Mouse (Mus musculus): ENCODE measurements at regions not wholly inside any gene's neighbourhood (a gene's known extent, or its start where the extent isn't known, plus 50 kb on each side); places are given as distances from the start of the nearest gene placed in this dataset.

GRCm38 (mm10) chr10:53850568-53850967, 99.6 kb upstream of the Fam184a start:
- TF ChIP-seq CTCF (IDR thresholded peaks at IDR 0.05; ENCODE audit: extremely low read depth, insufficient read depth, insufficient read length, insufficient replicate concordance) = no peak
- no peak for TF ChIP-seq POLR2A (IDR thresholded peaks at IDR 0.05; ENCODE audit: low read depth, low read length)
